12 mouse cellular contexts compared by ENCODE assay signal in genomic region chr10:67107017-67107761, GRCm38 (mm10). TPM values are rescaled to one million over a fixed set of nuclear protein-coding genes. Genes with fewer than 3 reads are reported as not detected.
A peak's percentile ranks its signal among the peaks of the same experiment; 100 is the strongest.
DNase-seq lines count a peak whose midpoint lies in the region; ATAC-seq and TF ChIP-seq lines count a peak whose summit lies in the region.
"Had no signal": no experiment of that assay in that cellular context is flagged by ENCODE, and none has a peak within 500 bp of the region (broad histone marks: within the 10 kb centered on the region; RNA-seq: fewer than 3 reads in every experiment).

No protein-coding gene starts in this region.

- no peak for DNase-seq in layer of hippocampus, adult 2 months (ENCODE audit: low spot score in 2 of 2)
- DNase-seq in layer of hippocampus, postnatal 25 days (ENCODE audit: extremely low spot score in 1 of 2, low spot score in 1 of 2) = no peak
- DNase-seq in Muller cell, postnatal 12 days (ENCODE audit: inconsistent ontology term) = peak; percentile 48
- DNase-seq in left cerebral cortex, adult 18-20 months (ENCODE audit: low spot score in 2 of 2) = no peak
- DNase-seq in retina, embryonic 14.5 days (ENCODE audit: low spot score) = no peak
- DNase-seq: lung, postnatal 14 days had no signal

- no peak overlapping the region for H3K4me3 ChIP-seq in forebrain, embryonic 12.5 days (replicated peaks)
- H3K4me3 ChIP-seq in forebrain, embryonic 15.5 days = no peak overlapping the region
- H3K4me3 ChIP-seq in layer of hippocampus, adult 2 months = no peak overlapping the region
- H3K4me3 ChIP-seq in intestine, embryonic 16.5 days (ENCODE audit: low read length) = no peak overlapping the region
- H3K4me3 ChIP-seq: erythroblast, embryonic 14.5 days; left cerebral cortex, adult 2 months had no signal

- peaks cover 76% of the 10 kb centered on the region for H3K4me1 ChIP-seq in forebrain, embryonic 12.5 days
- H3K4me1 ChIP-seq in forebrain, embryonic 15.5 days = peaks cover 65% of the 10 kb centered on the region
- H3K4me1 ChIP-seq in intestine, embryonic 16.5 days (ENCODE audit: control insufficient read depth, insufficient read depth, low read length) = peaks cover 64% of the 10 kb centered on the region

- WGBS in forebrain, embryonic 12.5 days = 62% methylated on average over 9 of the region's 9 CpGs
- 54% methylated on average over 9 of the region's 9 CpGs for WGBS in forebrain, embryonic 15.5 days
- WGBS in intestine, embryonic 16.5 days = 58% methylated on average over 9 of the region's 9 CpGs

- 0 out of 2 replicates have a peak, but pooled peaks cover 4% of the 10 kb centered on the region for H3K36me3 ChIP-seq in forebrain, embryonic 12.5 days (replicated peaks)
- no peaks in the 10 kb centered on the region for H3K36me3 ChIP-seq in forebrain, embryonic 15.5 days
- H3K36me3 ChIP-seq in intestine, embryonic 16.5 days (ENCODE audit: control insufficient read depth, insufficient read depth, low read length) = no peaks in the 10 kb centered on the region

- H3K27ac ChIP-seq in forebrain, embryonic 12.5 days = 0 out of 2 replicates have a peak overlapping the region, but pooled peaks have one; percentile 0
- no peak overlapping the region for H3K27ac ChIP-seq in forebrain, embryonic 15.5 days (replicated peaks)
- H3K27ac ChIP-seq in layer of hippocampus, adult 2 months = peak overlapping the region; percentile 5; the same call in 1 of the 2 replicates
- H3K27ac ChIP-seq in intestine, embryonic 16.5 days (ENCODE audit: low read length) = no peak overlapping the region
- H3K27ac ChIP-seq: left cerebral cortex, adult 2 months had no signal

- H3K9me3 ChIP-seq in forebrain, embryonic 12.5 days = no peaks in the 10 kb centered on the region
- H3K9me3 ChIP-seq in forebrain, embryonic 15.5 days = no peaks in the 10 kb centered on the region
- H3K9me3 ChIP-seq in intestine, embryonic 16.5 days (ENCODE audit: control insufficient read depth, low read length) = no peaks in the 10 kb centered on the region

- peak overlapping the region; percentile 12; the same call in 1 of the 2 replicates for H3K9ac ChIP-seq in forebrain, embryonic 12.5 days
- H3K9ac ChIP-seq in forebrain, embryonic 15.5 days (replicated peaks) = no peak overlapping the region
- H3K9ac ChIP-seq in intestine, embryonic 16.5 days (ENCODE audit: low read depth, low read length) = no peak overlapping the region

- no peak overlapping the region for H3K4me2 ChIP-seq in forebrain, embryonic 12.5 days
- H3K4me2 ChIP-seq in forebrain, embryonic 15.5 days (replicated peaks) = no peak overlapping the region
- H3K4me2 ChIP-seq in intestine, embryonic 16.5 days (ENCODE audit: low read depth, low read length) = no peak overlapping the region

- ATAC-seq in forebrain, embryonic 12.5 days (ENCODE audit: low FRiP score) = no peak
- ATAC-seq in forebrain, embryonic 15.5 days (replicated peaks) = no peak
- peak; percentile 39 for ATAC-seq in intestine, embryonic 16.5 days
- ATAC-seq: activated CD4-positive, CD25-positive, alpha-beta regulatory T cell, adult 4 months had no signal

- no peak for TF ChIP-seq CTCF in layer of hippocampus, adult 2 months (conservative IDR thresholded peaks at IDR 0.05)

- H3K27me3 ChIP-seq in forebrain, embryonic 12.5 days = no peaks in the 10 kb centered on the region
- no peaks in the 10 kb centered on the region for H3K27me3 ChIP-seq in forebrain, embryonic 15.5 days
- no peaks in the 10 kb centered on the region for H3K27me3 ChIP-seq in intestine, embryonic 16.5 days (replicated peaks; ENCODE audit: control insufficient read depth, insufficient read depth, low read length)

RNA-seq across cellular contexts. Expression of gene Reep3, which starts 10.4 kb away (rescaled TPM):
- 43.8 and 46.9 TPM in 2 replicates for polyA plus RNA-seq in forebrain, embryonic 12.5 days (2016; fragmentation: Nextera tagmentation; extraction: Ambion mirVana)
- 36.6 and 37.0 TPM in 2 replicates for polyA plus RNA-seq in forebrain, embryonic 15.5 days (2015; fragmentation: Nextera tagmentation; extraction: Ambion mirVana)
- total RNA-seq in layer of hippocampus, adult 2 months (2021) = 10 to 100 TPM; 18.3 to 21.9 TPM
- 10 to 100 TPM; 22.8 to 24.2 TPM for total RNA-seq in layer of hippocampus, postnatal 25 days (2021)
- 36.2 and 42.1 TPM in 2 replicates for polyA plus RNA-seq in intestine, embryonic 16.5 days (2015; fragmentation: Nextera tagmentation; extraction: Ambion mirVana)
- 10 to 100 TPM; 16.6 to 17.1 TPM for total RNA-seq in left cerebral cortex, adult 18-20 months (2021)

RNA-seq across cellular contexts. Expression of gene Jmjd1c, which starts 11.3 kb away (rescaled TPM):
- polyA plus RNA-seq in forebrain, embryonic 12.5 days (2016; fragmentation: Nextera tagmentation; extraction: Ambion mirVana) = 50.3 and 58.6 TPM in 2 replicates
- polyA plus RNA-seq in forebrain, embryonic 15.5 days (2015; fragmentation: Nextera tagmentation; extraction: Ambion mirVana) = 64.1 and 65.2 TPM in 2 replicates
- 100 to 1,000 TPM; 106 to 111 TPM for total RNA-seq in layer of hippocampus, adult 2 months (2021)
- total RNA-seq in layer of hippocampus, postnatal 25 days (2021) = 10 to 100 TPM; 80.3 to 98.6 TPM
- 21.9 and 22.2 TPM in 2 replicates for polyA plus RNA-seq in intestine, embryonic 16.5 days (2015; fragmentation: Nextera tagmentation; extraction: Ambion mirVana)
- total RNA-seq in left cerebral cortex, adult 18-20 months (2021) = 10 to 100 TPM; 75.9 to 85.6 TPM

Comparison
In these comparisons a context has a peak if more than half of its experiments do, and no peak if none do; other contexts are left out.
1. H3K27ac ChIP-seq: peak in forebrain, embryonic 12.5 days (single experiment) and layer of hippocampus, adult 2 months (single experiment); none in forebrain, embryonic 15.5 days (single experiment) and intestine, embryonic 16.5 days (single experiment).